Mouse (Mus musculus): Measurements from ENCODE around the gene Pagr1b.

Pagr1b gene

GRCm38 (mm10) chr7:127016481-127016485, at the start of gene Pagr1b:
Gene Pagr1b (minus strand): TSS chr7:127016484.
- no peak for DNase-seq (ENCODE audit: low read depth, low spot score)

- DNase-seq (ENCODE audit: low read depth, low spot score), result no peak
Measured at GRCm38 (mm10) chr7:127065538-127065937, 49.3 kb upstream of the Pagr1b start.

GRCm38 (mm10) chr7:127055026-127055585, 38.8 kb upstream of the Pagr1b start:
- no peak for DNase-seq (ENCODE audit: low read depth, low spot score)

GRCm38 (mm10) chr7:127041851-127042672, 25.8 kb upstream of the Pagr1b start, which contains the start of gene Kif22:
Gene Kif22 (minus strand): TSS chr7:127042471.
- peak; percentile 84 for DNase-seq (ENCODE audit: low read depth, low spot score)

- DNase-seq (ENCODE audit: low read depth, low spot score), result peak; percentile 66
Measured at GRCm38 (mm10) chr7:127031244-127031643, 15.0 kb upstream of the Pagr1b start.

GRCm38 (mm10) chr7:127030172-127030571, 13.9 kb upstream of the Pagr1b start:
- DNase-seq (ENCODE audit: low read depth, low spot score), result no peak

- DNase-seq (ENCODE audit: low read depth, low spot score), result no peak
Measured at GRCm38 (mm10) chr7:127027885-127028284, 11.6 kb upstream of the Pagr1b start.

GRCm38 (mm10) chr7:127026984-127027726, 10.9 kb upstream of the Pagr1b start, which contains the start of gene Maz:
Gene Maz (minus strand): TSS chr7:127027037.
- peak; percentile 99 for DNase-seq (ENCODE audit: low read depth, low spot score)

- DNase-seq (ENCODE audit: low read depth, low spot score), result no peak
Measured at GRCm38 (mm10) chr7:127026616-127026983, 10.3 kb upstream of the Pagr1b start.

- peak; percentile 83 for DNase-seq (ENCODE audit: low read depth, low spot score)
Measured at GRCm38 (mm10) chr7:127026161-127026600, 9.9 kb upstream of the Pagr1b start.

GRCm38 (mm10) chr7:127025556-127026160, 9.4 kb upstream of the Pagr1b start:
- no peak for DNase-seq (ENCODE audit: low read depth, low spot score)

GRCm38 (mm10) chr7:127024755-127025555, 8.7 kb upstream of the Pagr1b start:
- peak; percentile 81 for DNase-seq (ENCODE audit: low read depth, low spot score)

- DNase-seq (ENCODE audit: low read depth, low spot score), result no peak
Measured at GRCm38 (mm10) chr7:127023896-127024690, 7.8 kb upstream of the Pagr1b start.

- DNase-seq (ENCODE audit: low read depth, low spot score), result no peak
Measured at GRCm38 (mm10) chr7:127023272-127023691, 7.0 kb upstream of the Pagr1b start.

GRCm38 (mm10) chr7:127022528-127023271, 6.4 kb upstream of the Pagr1b start:
- no peak for DNase-seq (ENCODE audit: low read depth, low spot score)

- peak; percentile 54 for DNase-seq (ENCODE audit: low read depth, low spot score)
Measured at GRCm38 (mm10) chr7:127021563-127022527, 5.6 kb upstream of the Pagr1b start.

GRCm38 (mm10) chr7:127020901-127021562, 4.7 kb upstream of the Pagr1b start, which contains the start of the genes Gm42742 and Prrt2:
Gene Gm42742 (minus strand): TSS chr7:127021097.
Gene Prrt2 (minus strand): TSS chr7:127021211.
- DNase-seq (ENCODE audit: low read depth, low spot score), result peak; percentile 47

GRCm38 (mm10) chr7:127020491-127020890, 4.2 kb upstream of the Pagr1b start:
- no peak for DNase-seq (ENCODE audit: low read depth, low spot score)
